Mouse (Mus musculus) gastrocnemius, adult 8-10 months (tissue): Measurements from ENCODE around the gene Atp2c2. TPM values are rescaled to one million over a fixed set of nuclear protein-coding genes. Genes with fewer than 3 reads are reported as not detected.

Source experiments
- total RNA-seq, 4 experiments: library from RNA; stranded (reverse); gene quantifications; 2 replicates each; pipeline ENCODE4 v1.2.4; 2022

The Atp2c2 gene
- total RNA-seq, 4 experiments from 2014 or later: not detected

Other genes with a start within 250 kb of the Atp2c2 start
- gene Slc38a8, start 198.3 kb upstream of the Atp2c2 start, total RNA-seq: not detected
- gene Mbtps1, start 141.3 kb upstream of the Atp2c2 start, total RNA-seq: 10 to 100 TPM; 18.1 to 24.4 (median 22.5) TPM
- gene Hsdl1, start 124.8 kb upstream of the Atp2c2 start, total RNA-seq: 10 to 100 TPM; 16.1 to 21.1 (median 17.4) TPM
- gene Dnaaf1, start 124.8 kb upstream of the Atp2c2 start, total RNA-seq: not detected
- 1 to 10 TPM; 5.2 to 8.0 (median 6.9) TPM for gene Taf1c, start 94.8 kb upstream of the Atp2c2 start, total RNA-seq
- gene Adad2, start 87.3 kb upstream of the Atp2c2 start, total RNA-seq: not detected
- 10 to 100 TPM in 3 of 4 experiments, 1 to 10 TPM in 1; 8.3 to 22.8 (median 16.5) TPM for gene Kcng4, start 64.3 kb upstream of the Atp2c2 start, total RNA-seq
- 10 to 100 TPM; 63.4 to 89.3 (median 75.2) TPM for gene Wfdc1, start 33.6 kb upstream of the Atp2c2 start, total RNA-seq
- gene Tldc1, start 78.4 kb downstream of the Atp2c2 start, total RNA-seq: 1 to 10 TPM; 2.9 to 4.8 (median 3.8) TPM
- 1 to 10 TPM; 1.8 to 3.7 (median 3.2) TPM for gene Cotl1, start 140.5 kb downstream of the Atp2c2 start, total RNA-seq
- 1 to 10 TPM in 3 of 4 experiments, under 1 TPM in 1; 0.90 to 2.1 (median 1.6) TPM for gene Klhl36, start 162.3 kb downstream of the Atp2c2 start, total RNA-seq
- 10 to 100 TPM; 50.6 to 55.9 (median 53.1) TPM for gene Usp10, start 210.4 kb downstream of the Atp2c2 start, total RNA-seq
- 10 to 100 TPM in 1 of 4 experiments, 1 to 10 TPM in 2, not detected in 1; 4.4 to 20.0 (median 7.9) TPM for gene Gm20388, start 210.8 kb downstream of the Atp2c2 start, total RNA-seq